11 mouse cellular contexts compared by ENCODE assay signal in genomic region chr7:118935306-118935705, GRCm38 (mm10). TPM values are rescaled to one million over a fixed set of nuclear protein-coding genes. Genes with fewer than 3 reads are reported as not detected.
DNase-seq lines count a peak whose midpoint lies in the region; ATAC-seq and TF ChIP-seq lines count a peak whose summit lies in the region.
"Had no signal": no experiment of that assay in that cellular context is flagged by ENCODE, and none has a peak within 500 bp of the region (broad histone marks: within the 10 kb centered on the region; RNA-seq: fewer than 3 reads in every experiment).

No protein-coding gene starts in this region.

- no peak overlapping the region for H3K4me3 ChIP-seq in layer of hippocampus, adult 2 months
- no peak overlapping the region for H3K4me3 ChIP-seq in forebrain, embryonic 15.5 days
- H3K4me3 ChIP-seq: liver, embryonic 15.5 days had no signal

- no peaks in the 10 kb centered on the region for H3K9me3 ChIP-seq in forebrain, embryonic 15.5 days
- H3K9me3 ChIP-seq: liver, embryonic 15.5 days had no signal

- H3K27me3 ChIP-seq in forebrain, embryonic 15.5 days, result no peaks in the 10 kb centered on the region
- H3K27me3 ChIP-seq: liver, embryonic 15.5 days had no signal

- no peak for TF ChIP-seq CTCF in layer of hippocampus, adult 2 months (conservative IDR thresholded peaks at IDR 0.05)

- 72% methylated on average over 2 of the region's 2 CpGs for WGBS in forebrain, embryonic 15.5 days

- no peaks in the 10 kb centered on the region for H3K36me3 ChIP-seq in forebrain, embryonic 15.5 days
- H3K36me3 ChIP-seq: liver, embryonic 15.5 days had no signal

- no peak for DNase-seq in layer of hippocampus, adult 2 months (ENCODE audit: low spot score in 2 of 2)
- no peak for DNase-seq in layer of hippocampus, postnatal 25 days (ENCODE audit: extremely low spot score in 1 of 2, low spot score in 1 of 2)
- peak; percentile 76 to 82 for DNase-seq in adrenal gland, postnatal 36 days
- DNase-seq in heart, postnatal 14 days, result peak; percentile 63 to 66
- DNase-seq in skeletal muscle tissue, adult 2 months (ENCODE audit: low read depth, low spot score), result peak; percentile 85
- no peak for DNase-seq in kidney, postnatal 25 days
- DNase-seq in frontal cortex, postnatal 25 days (ENCODE audit: low spot score in 2 of 2), result no peak
- DNase-seq: cerebellum, postnatal 36 days had no signal

- no peak overlapping the region for H3K9ac ChIP-seq in forebrain, embryonic 15.5 days (replicated peaks)
- H3K9ac ChIP-seq: liver, embryonic 15.5 days had no signal

- peak overlapping the region; percentile 14; the same call in 1 of the 2 replicates for H3K27ac ChIP-seq in layer of hippocampus, adult 2 months
- H3K27ac ChIP-seq in forebrain, embryonic 15.5 days (replicated peaks), result no peak overlapping the region
- H3K27ac ChIP-seq: liver, embryonic 15.5 days had no signal

- no peak overlapping the region for H3K4me2 ChIP-seq in forebrain, embryonic 15.5 days (replicated peaks)
- H3K4me2 ChIP-seq: liver, embryonic 15.5 days had no signal

- intact Hi-C loops in heart, postnatal 14 days (cut with DNase I), result no loop called here

- no peak for ATAC-seq in forebrain, embryonic 15.5 days (replicated peaks)
- ATAC-seq: forebrain, embryonic 14.5 days had no signal

- no peaks in the 10 kb centered on the region for H3K4me1 ChIP-seq in forebrain, embryonic 15.5 days
- H3K4me1 ChIP-seq: liver, embryonic 15.5 days had no signal

RNA-seq across cellular contexts. Expression of gene Gprc5b, which starts 59.7 kb away (rescaled TPM):
- 100 to 1,000 TPM; 124 to 134 TPM for total RNA-seq in layer of hippocampus, adult 2 months (2021)
- total RNA-seq in layer of hippocampus, postnatal 25 days (2021), result 100 to 1,000 TPM; 110 to 125 TPM
- total RNA-seq in adrenal gland, postnatal 36 days (2021), result 100 to 1,000 TPM; 111 to 184 TPM
- total RNA-seq in heart, postnatal 14 days (2021), result 10 to 100 TPM; 17.8 to 20.4 TPM
- 6.5 and 7.3 TPM in 2 replicates for polyA plus RNA-seq in forebrain, embryonic 15.5 days (2015; fragmentation: Nextera tagmentation; extraction: Ambion mirVana)

Comparison
In these comparisons a context has a peak if more than half of its experiments do, and no peak if none do; other contexts are left out.
1. DNase-seq: peak in adrenal gland, postnatal 36 days (2 of 2), heart, postnatal 14 days (2 of 2) and skeletal muscle tissue, adult 2 months (single experiment); none in layer of hippocampus, adult 2 months (0 of 2), layer of hippocampus, postnatal 25 days (0 of 2), kidney, postnatal 25 days (0 of 2) and frontal cortex, postnatal 25 days (0 of 2).
2. RNA of gene Gprc5b, which starts 59.7 kb away (total RNA-seq): 111 to 184 TPM in adrenal gland, postnatal 36 days, 124 to 134 TPM in layer of hippocampus, adult 2 months and 110 to 125 TPM in layer of hippocampus, postnatal 25 days; 17.8 to 20.4 TPM in heart, postnatal 14 days; every median in the first group is over 4 times any median in the second.